Mouse (Mus musculus) heart, embryonic 12.5 days (tissue): ENCODE measurements at regions not wholly inside any gene's neighbourhood (a gene's known extent, or its start where the extent isn't known, plus 50 kb on each side); places are given as distances from the start of the nearest gene placed in this dataset.

Experiments
- ATAC-seq: fragments of 200-750 bp; cut with Nextera tagmentation; 2 replicates; pipeline ENCODE4 v1.8.0; 2017; ENCODE audit warnings: moderate TSS enrichment, moderate library complexity; ENCODE audit not compliant: insufficient number of reproducible peaks, low FRiP score
- H3K27ac ChIP-seq: fragments of 300-500 bp; sonication (generic); 2 replicates; pipeline ENCODE4 v1.5.1; 2016; ENCODE audit warnings: mild to moderate bottlenecking, moderate library complexity; ENCODE audit not compliant: poor library complexity, severe bottlenecking
- H3K27me3 ChIP-seq: fragments of 300-500 bp; sonication (generic); replicated peaks from 2 replicates; pipeline ENCODE4 v1.6.1; 2016; ENCODE audit warnings: mild to moderate bottlenecking, moderate library complexity
- H3K36me3 ChIP-seq: fragments of 300-500 bp; sonication (generic); 2 replicates; pipeline ENCODE4 v1.6.1; 2016; ENCODE audit warnings: mild to moderate bottlenecking, moderate library complexity
- H3K4me1 ChIP-seq: fragments of 300-500 bp; sonication (generic); replicated peaks from 2 replicates; pipeline ENCODE4 v1.6.1; 2016; ENCODE audit warnings: mild to moderate bottlenecking
- H3K4me2 ChIP-seq: fragments of 300-500 bp; sonication (generic); 2 replicates; pipeline ENCODE4 v1.6.1; 2016; ENCODE audit warnings: mild to moderate bottlenecking, moderate library complexity
- H3K4me3 ChIP-seq: fragments of 300-500 bp; sonication (generic); 2 replicates; pipeline ENCODE4 v1.5.1; 2016; ENCODE audit warnings: mild to moderate bottlenecking
- H3K9ac ChIP-seq: fragments of 300-500 bp; sonication (generic); 2 replicates; pipeline ENCODE4 v1.6.1; 2016; ENCODE audit warnings: mild to moderate bottlenecking, moderate library complexity
- H3K9me3 ChIP-seq: fragments of 300-500 bp; sonication (generic); replicated peaks from 2 replicates; pipeline ENCODE4 v1.6.1; 2016; ENCODE audit warnings: mild to moderate bottlenecking, moderate library complexity
- WGBS: fragments of 180-500 bp; shearing (Covaris S2); methylation state at CpG from one replicate; pipeline ENCODE4 v1.1.7; 2016; 5-methylcytosine and 5-hydroxymethylcytosine counted together

DNA sequence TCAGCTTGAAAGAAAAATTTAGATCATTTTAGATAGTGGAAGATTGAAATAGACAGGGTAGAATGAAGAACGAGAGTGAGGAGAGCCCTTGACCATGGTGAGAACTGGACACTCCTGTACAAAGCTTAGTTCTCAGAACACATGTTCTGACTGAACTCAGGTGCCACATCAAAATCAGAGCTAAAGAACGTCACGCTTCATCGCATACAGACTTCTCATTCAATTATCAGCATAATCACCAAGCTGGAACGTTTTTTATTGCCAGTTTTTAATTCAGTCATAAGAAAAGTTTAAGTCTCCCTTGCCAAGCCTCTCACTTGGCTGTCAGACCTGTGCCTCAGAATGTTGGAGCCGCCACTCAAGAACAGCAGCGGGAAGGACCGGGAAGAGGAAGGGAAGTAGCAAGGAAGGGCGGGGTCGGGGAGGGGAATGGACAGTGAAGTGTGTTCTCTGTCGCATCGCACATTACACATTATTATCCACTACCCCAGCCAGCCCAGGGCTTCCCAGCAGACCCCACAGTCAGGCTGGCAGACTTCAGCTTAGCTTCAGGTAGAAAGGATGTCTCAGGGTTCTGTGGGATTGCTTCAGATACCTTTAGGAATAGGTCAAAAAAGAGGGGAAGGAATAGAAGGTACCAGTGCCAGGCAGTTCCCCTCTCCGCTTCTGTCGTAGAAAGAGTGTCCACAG, 140.1 kb upstream of the Smim15 start:
- 81% methylated on average over 14 of the region's 14 CpGs for WGBS
- Histone ChIP-seq H3K27me3 (peaks cover 73% of the 10 kb centered on the region), H3K9me3 (0 out of 2 replicates have a peak, but pooled peaks cover 4% of the 10 kb centered on the region), H3K27ac (no peak overlapping the region), H3K36me3 (no peaks in the 10 kb centered on the region), H3K4me1 (peaks cover 9% of the 10 kb centered on the region; the same call in 1 of the 2 replicates), H3K4me2 (no peak overlapping the region), H3K9ac (no peak overlapping the region), H3K4me3 (no peak overlapping the region)
- ATAC-seq = no peak

GRCm38 (mm10) chr13:107903150-107903959, 140.9 kb upstream of the Smim15 start:
- peaks cover 73% of the 10 kb centered on the region for H3K27me3 ChIP-seq
- no peaks in the 10 kb centered on the region for H3K36me3 ChIP-seq
- 25% methylated on average over 9 of the region's 9 CpGs for WGBS
- H3K4me1 ChIP-seq = peaks cover 9% of the 10 kb centered on the region; the same call in 1 of the 2 replicates
- H3K9ac ChIP-seq = no peak overlapping the region
- 0 out of 2 replicates have a peak, but pooled peaks cover 4% of the 10 kb centered on the region for H3K9me3 ChIP-seq
- H3K27ac ChIP-seq = peak overlapping the region; percentile 37; the same call in 1 of the 2 replicates
- ATAC-seq = peak; percentile 77
- H3K4me2 ChIP-seq = no peak overlapping the region
- H3K4me3 ChIP-seq = no peak overlapping the region

GRCm38 (mm10) chr13:107902800-107903149, 141.5 kb upstream of the Smim15 start:
- Histone ChIP-seq H3K4me1 (peaks cover 9% of the 10 kb centered on the region; the same call in 1 of the 2 replicates), H3K9ac (no peak overlapping the region), H3K27me3 (peaks cover 74% of the 10 kb centered on the region), H3K9me3 (0 out of 2 replicates have a peak, but pooled peaks cover 8% of the 10 kb centered on the region), H3K4me3 (no peak overlapping the region), H3K27ac (no peak overlapping the region), H3K4me2 (no peak overlapping the region), H3K36me3 (no peaks in the 10 kb centered on the region)
- 65% methylated on average over 5 of the region's 5 CpGs for WGBS
- ATAC-seq = no peak

DNA sequence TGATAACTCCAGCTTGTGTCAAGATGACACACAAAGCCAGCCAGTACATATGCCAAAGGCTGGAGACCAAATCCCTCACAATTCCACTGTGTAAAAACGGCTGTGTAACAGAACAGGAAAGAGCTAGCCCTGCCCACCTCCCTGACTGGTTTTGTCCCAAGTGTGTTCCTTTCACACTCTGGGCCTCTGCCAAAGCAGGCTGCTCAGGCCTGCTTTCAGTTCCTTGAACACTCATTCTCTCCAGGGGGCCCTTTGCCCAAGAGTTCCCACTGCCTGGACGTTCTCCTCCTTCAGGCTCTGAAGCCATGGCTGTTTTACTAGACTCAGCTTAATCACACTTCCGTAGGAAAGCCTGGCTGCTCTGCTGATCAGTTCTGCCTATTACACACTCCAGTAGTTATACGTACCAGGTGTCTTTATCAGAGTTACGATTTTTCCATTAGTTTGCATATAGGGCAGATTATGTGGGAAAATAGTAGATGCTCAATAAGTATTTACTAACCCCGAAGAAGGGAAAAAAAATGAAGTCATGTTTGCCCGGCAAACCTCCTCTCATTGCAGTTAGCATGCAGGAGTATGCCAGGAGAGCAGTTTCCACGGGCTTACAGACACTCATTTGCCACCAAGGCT, 144.5 kb upstream of the Smim15 start:
- WGBS = 54% methylated on average over 8 of the region's 8 CpGs
- ATAC-seq = 0 out of 2 replicates have a peak, but pooled peaks have one; percentile 22
- H3K27me3 ChIP-seq = peaks cover 60% of the 10 kb centered on the region

DNA sequence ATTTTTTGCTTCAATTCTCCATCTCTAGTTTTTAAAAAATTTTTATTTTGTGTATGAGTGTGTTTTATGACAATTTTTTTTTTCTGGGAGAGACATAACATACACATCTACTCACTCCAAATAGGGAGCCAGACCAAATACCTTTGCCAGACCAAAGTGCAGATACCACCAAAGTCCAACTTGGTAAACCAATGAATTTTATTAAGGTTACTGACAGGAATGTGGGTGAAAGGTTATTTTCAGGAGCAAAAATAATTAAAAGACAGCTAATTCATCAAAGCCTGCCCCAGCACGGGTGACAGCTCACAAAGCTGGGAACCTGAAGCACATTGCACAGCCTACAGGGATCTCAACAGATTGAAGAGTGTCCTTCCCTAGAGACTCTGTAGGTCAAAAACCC, 146.6 kb upstream of the Smim15 start:
- Histone ChIP-seq H3K4me2 (no peak overlapping the region), H3K27me3 (peaks cover 64% of the 10 kb centered on the region), H3K4me1 (no peaks in the 10 kb centered on the region), H3K4me3 (no peak overlapping the region), H3K9me3 (0 out of 2 replicates have a peak, but pooled peaks cover 5% of the 10 kb centered on the region), H3K9ac (no peak overlapping the region), H3K27ac (no peak overlapping the region), H3K36me3 (no peaks in the 10 kb centered on the region)
- no peak for ATAC-seq
- WGBS = 57% methylated on average over 1 of the region's 1 CpGs

More for the DNA sequence above, 144.5 kb upstream of the Smim15 start:
- Histone ChIP-seq H3K27ac (no peak overlapping the region), H3K9me3 (0 out of 2 replicates have a peak, but pooled peaks cover 5% of the 10 kb centered on the region), H3K4me3 (no peak overlapping the region), H3K4me2 (no peak overlapping the region), H3K36me3 (no peaks in the 10 kb centered on the region), H3K9ac (no peak overlapping the region), H3K4me1 (peaks cover 9% of the 10 kb centered on the region; the same call in 1 of the 2 replicates)

GRCm38 (mm10) chr13:107897184-107897583, 147.1 kb upstream of the Smim15 start:
- 0 out of 2 replicates have a peak, but pooled peaks cover 5% of the 10 kb centered on the region for H3K9me3 ChIP-seq
- peaks cover 61% of the 10 kb centered on the region for H3K27me3 ChIP-seq
- no peaks in the 10 kb centered on the region for H3K36me3 ChIP-seq
- H3K9ac ChIP-seq = no peak overlapping the region
- no peak for ATAC-seq
- no peak overlapping the region for H3K4me2 ChIP-seq
- H3K4me1 ChIP-seq = 0 out of 2 replicates have a peak, but pooled peaks cover 2% of the 10 kb centered on the region
- no peak overlapping the region for H3K27ac ChIP-seq
- 62% methylated on average over 3 of the region's 3 CpGs for WGBS
- no peak overlapping the region for H3K4me3 ChIP-seq

GRCm38 (mm10) chr13:107893581-107894183, 150.6 kb upstream of the Smim15 start:
- Histone ChIP-seq H3K9me3 (0 out of 2 replicates have a peak, but pooled peaks cover 5% of the 10 kb centered on the region), H3K9ac (no peak overlapping the region), H3K4me3 (no peak overlapping the region), H3K36me3 (no peaks in the 10 kb centered on the region), H3K4me1 (0 out of 2 replicates have a peak, but pooled peaks cover 5% of the 10 kb centered on the region), H3K27me3 (peaks cover 39% of the 10 kb centered on the region), H3K27ac (no peak overlapping the region), H3K4me2 (no peak overlapping the region)
- no peak for ATAC-seq
- 86% methylated on average over 8 of the region's 8 CpGs for WGBS

GRCm38 (mm10) chr13:107893081-107893480, 151.2 kb upstream of the Smim15 start:
- H3K9me3 ChIP-seq = 0 out of 2 replicates have a peak, but pooled peaks cover 4% of the 10 kb centered on the region
- H3K27ac ChIP-seq = no peak overlapping the region
- no peak for ATAC-seq
- H3K4me2 ChIP-seq = no peak overlapping the region
- H3K4me1 ChIP-seq = 0 out of 2 replicates have a peak, but pooled peaks cover 5% of the 10 kb centered on the region
- no peaks in the 10 kb centered on the region for H3K36me3 ChIP-seq
- 86% methylated on average over 4 of the region's 4 CpGs for WGBS
- H3K4me3 ChIP-seq = no peak overlapping the region
- no peak overlapping the region for H3K9ac ChIP-seq
- peaks cover 34% of the 10 kb centered on the region for H3K27me3 ChIP-seq

DNA sequence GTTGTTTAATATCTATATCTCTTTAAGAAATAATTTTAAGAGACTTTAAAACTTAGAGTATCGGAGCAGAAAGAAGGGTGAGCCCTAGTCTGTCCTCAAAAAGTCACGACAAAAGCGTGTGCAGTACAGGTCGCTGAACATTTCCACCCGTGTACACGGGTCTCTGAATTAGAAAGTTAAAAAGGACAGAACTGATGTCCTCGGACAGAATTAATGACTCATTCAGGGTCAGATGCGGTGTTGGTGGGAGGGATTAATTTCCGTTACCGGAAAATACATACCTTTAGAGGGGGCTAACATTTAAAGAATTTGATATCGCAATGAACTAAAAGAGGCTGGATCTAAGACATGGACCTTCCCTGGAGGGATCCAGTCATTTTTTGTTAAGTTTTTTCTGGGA, 152.3 kb upstream of the Smim15 start:
- Histone ChIP-seq H3K9me3 (no peaks in the 10 kb centered on the region), H3K27me3 (peaks cover 30% of the 10 kb centered on the region), H3K4me3 (peak overlapping the region; percentile 85), H3K9ac (peak overlapping the region; percentile 70; the same call in 1 of the 2 replicates), H3K4me2 (peak overlapping the region; percentile 82), H3K36me3 (no peaks in the 10 kb centered on the region), H3K27ac (no peak overlapping the region), H3K4me1 (peaks cover 12% of the 10 kb centered on the region)
- no peak for ATAC-seq
- WGBS = 17% methylated on average over 11 of the region's 11 CpGs

GRCm38 (mm10) chr13:107890866-107891821, 153.1 kb upstream of the Smim15 start:
- Histone ChIP-seq H3K36me3 (no peaks in the 10 kb centered on the region), H3K27me3 (peaks cover 25% of the 10 kb centered on the region), H3K9me3 (no peaks in the 10 kb centered on the region), H3K27ac (peak overlapping the region; percentile 89), H3K4me2 (peak overlapping the region; percentile 82), H3K4me3 (peak overlapping the region; percentile 85), H3K4me1 (peaks cover 16% of the 10 kb centered on the region), H3K9ac (peak overlapping the region; percentile 70)
- peak; percentile 33 for ATAC-seq
- WGBS = under 1% methylated on average over 95 of the region's 95 CpGs
